Mouse (Mus musculus): ENCODE results near the gene Oscp1. TPM values are rescaled to one million over a fixed set of nuclear protein-coding genes. Genes with fewer than 3 reads are reported as not detected.

The Oscp1 gene
- polyA plus RNA-seq, 1 experiment from 2014 or later: 26.4 TPM

DNA sequence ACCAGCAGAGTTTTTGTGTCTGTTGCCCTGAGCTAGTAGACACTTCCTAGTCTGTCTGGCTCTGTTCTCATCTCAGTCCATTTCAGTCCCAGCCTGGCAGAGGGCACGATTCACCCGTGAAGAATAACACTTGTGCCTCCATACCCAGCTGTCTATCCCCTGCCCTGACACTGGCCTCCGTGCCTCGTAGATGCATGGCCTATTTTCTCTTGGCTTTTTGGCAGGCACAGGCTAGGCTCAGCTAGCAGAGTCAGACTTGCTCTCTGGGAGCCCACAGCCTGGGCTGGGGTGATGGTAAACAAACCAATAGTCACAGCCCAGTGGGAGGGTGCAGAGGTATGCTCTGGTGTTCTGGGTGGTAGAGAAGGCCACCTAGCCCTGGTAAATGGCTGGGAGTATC is 54.9 kb downstream of the Oscp1 start:
- Histone ChIP-seq H3K27ac (ENCODE audit: low read depth, low read length) (no peak overlapping the region), H3K4me1 (replicated peaks; ENCODE audit: control insufficient read depth, insufficient read depth, low read length) (peaks cover 12% of the 10 kb centered on the region), H3K9me3 (ENCODE audit: control insufficient read depth, low read length) (no peaks in the 10 kb centered on the region), H3K27me3 (ENCODE audit: control insufficient read depth, insufficient read depth, low read length) (no peaks in the 10 kb centered on the region), H3K36me3 (ENCODE audit: control insufficient read depth, insufficient read depth, low read length) (no peaks in the 10 kb centered on the region), H3K4me2 (replicated peaks; ENCODE audit: low read depth, low read length) (no peak overlapping the region), H3K4me3 (ENCODE audit: low read depth, low read length) (no peak overlapping the region), H3K9ac (ENCODE audit: low read depth, low read length) (no peak overlapping the region)
- DNase-seq (ENCODE audit: low spot score) (no peak), ATAC-seq (ENCODE audit: low FRiP score) (no peak)
- WGBS: 83% methylated on average over 4 of the region's 4 CpGs

DNA sequence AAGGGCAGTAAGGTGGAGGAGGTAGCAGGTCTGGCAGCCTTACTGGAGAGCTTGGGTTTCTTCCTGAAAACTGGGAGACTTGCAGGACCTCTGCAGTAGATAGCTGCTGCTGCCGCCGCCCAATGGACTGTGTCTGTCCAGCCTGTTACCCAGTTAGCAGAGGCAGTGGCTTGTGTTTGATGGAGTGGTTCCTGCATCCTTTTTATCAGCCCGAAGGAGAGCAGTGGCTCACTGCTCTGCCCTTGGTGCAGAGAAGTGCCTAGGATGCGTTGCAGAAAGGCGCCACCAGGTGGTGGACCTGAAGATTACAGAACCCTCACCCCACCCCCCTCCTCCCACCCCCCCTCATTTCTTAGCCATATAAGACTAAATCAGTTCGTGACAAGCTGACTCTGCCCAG is 55.6 kb downstream of the Oscp1 start:
- Histone ChIP-seq H3K27me3 (ENCODE audit: control insufficient read depth, insufficient read depth, low read length) (no peaks in the 10 kb centered on the region), H3K27ac (ENCODE audit: low read depth, low read length) (no peak overlapping the region), H3K4me1 (replicated peaks; ENCODE audit: control insufficient read depth, insufficient read depth, low read length) (peaks cover 12% of the 10 kb centered on the region), H3K4me3 (ENCODE audit: low read depth, low read length) (no peak overlapping the region), H3K9me3 (ENCODE audit: control insufficient read depth, low read length) (no peaks in the 10 kb centered on the region), H3K9ac (ENCODE audit: low read depth, low read length) (no peak overlapping the region), H3K4me2 (replicated peaks; ENCODE audit: low read depth, low read length) (no peak overlapping the region), H3K36me3 (ENCODE audit: control insufficient read depth, insufficient read depth, low read length) (no peaks in the 10 kb centered on the region)
- DNase-seq (ENCODE audit: low spot score): peak; percentile 67
- ATAC-seq (ENCODE audit: low FRiP score): no peak
- 25% methylated on average over 6 of the region's 6 CpGs for WGBS

DNA sequence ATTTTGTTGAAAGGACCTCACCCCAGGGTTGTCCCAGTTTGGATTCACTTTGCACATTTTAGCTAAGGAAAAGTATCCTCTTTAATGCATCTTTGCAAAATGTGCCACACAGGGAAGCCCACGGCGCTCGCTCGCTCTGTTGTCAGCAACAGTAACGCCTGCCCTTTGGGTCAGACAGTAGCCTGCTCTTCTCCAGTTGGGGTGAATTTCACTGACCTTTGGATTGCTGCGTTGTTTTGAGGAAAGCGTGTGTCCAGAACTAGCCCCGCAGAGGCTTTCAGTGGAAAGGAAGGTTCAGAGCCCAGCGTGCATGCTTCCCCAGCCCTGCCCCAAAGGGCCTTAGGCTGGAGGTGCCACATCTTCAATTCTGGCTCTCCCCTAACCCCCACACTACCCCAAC is 57.0 kb downstream of the Oscp1 start:
- Histone ChIP-seq H3K9ac (ENCODE audit: low read depth, low read length) (no peak overlapping the region), H3K4me1 (replicated peaks; ENCODE audit: control insufficient read depth, insufficient read depth, low read length) (peaks cover 11% of the 10 kb centered on the region), H3K4me3 (ENCODE audit: low read depth, low read length) (no peak overlapping the region), H3K4me2 (replicated peaks; ENCODE audit: low read depth, low read length) (no peak overlapping the region), H3K27ac (ENCODE audit: low read depth, low read length) (no peak overlapping the region), H3K27me3 (ENCODE audit: control insufficient read depth, insufficient read depth, low read length) (no peaks in the 10 kb centered on the region), H3K9me3 (ENCODE audit: control insufficient read depth, low read length) (no peaks in the 10 kb centered on the region), H3K36me3 (ENCODE audit: control insufficient read depth, insufficient read depth, low read length) (no peaks in the 10 kb centered on the region)
- 87% methylated on average over 9 of the region's 9 CpGs for WGBS
- ATAC-seq (ENCODE audit: low FRiP score) (no peak), DNase-seq (ENCODE audit: low spot score) (no peak)

DNA sequence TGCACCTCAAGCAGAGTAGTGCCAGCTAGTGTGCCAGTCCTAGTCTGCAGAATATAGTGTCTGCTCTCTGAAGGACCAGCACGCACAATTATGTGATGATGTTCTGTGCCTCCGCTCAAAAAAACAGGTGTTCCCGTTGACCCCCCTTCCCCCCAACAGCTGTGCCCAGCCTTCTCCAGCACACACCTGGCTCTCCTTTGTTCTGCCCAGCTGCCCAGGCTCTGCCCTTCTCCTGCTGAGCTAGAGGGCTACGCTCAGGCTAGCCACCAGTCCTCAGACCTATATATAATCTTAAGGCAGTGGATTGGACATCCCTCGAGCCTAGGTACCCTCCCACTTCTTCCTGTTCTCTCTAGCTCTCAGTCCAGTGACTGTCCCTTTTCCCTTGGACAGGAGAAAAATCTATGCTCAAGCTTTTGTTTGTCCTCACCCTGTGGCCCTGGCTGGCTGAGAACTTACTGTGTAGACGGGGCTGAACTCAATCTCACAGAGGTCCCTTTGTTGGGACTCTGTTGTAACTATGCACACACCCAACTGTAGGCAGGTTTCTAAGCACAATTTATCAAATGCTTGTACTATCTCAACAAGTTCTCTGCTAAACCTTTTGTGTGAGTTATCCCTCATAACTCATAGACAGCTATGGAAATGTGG is 57.6 kb downstream of the Oscp1 start:
- WGBS: 78% methylated on average over 6 of the region's 6 CpGs
- Histone ChIP-seq H3K9ac (ENCODE audit: low read depth, low read length) (no peak overlapping the region), H3K4me2 (replicated peaks; ENCODE audit: low read depth, low read length) (no peak overlapping the region), H3K4me1 (replicated peaks; ENCODE audit: control insufficient read depth, insufficient read depth, low read length) (peaks cover 6% of the 10 kb centered on the region), H3K4me3 (ENCODE audit: low read depth, low read length) (no peak overlapping the region), H3K9me3 (ENCODE audit: control insufficient read depth, low read length) (no peaks in the 10 kb centered on the region), H3K36me3 (ENCODE audit: control insufficient read depth, insufficient read depth, low read length) (no peaks in the 10 kb centered on the region), H3K27me3 (ENCODE audit: control insufficient read depth, insufficient read depth, low read length) (no peaks in the 10 kb centered on the region), H3K27ac (ENCODE audit: low read depth, low read length) (no peak overlapping the region)
- ATAC-seq (ENCODE audit: low FRiP score): no peak
- DNase-seq (ENCODE audit: low spot score): no peak

DNA sequence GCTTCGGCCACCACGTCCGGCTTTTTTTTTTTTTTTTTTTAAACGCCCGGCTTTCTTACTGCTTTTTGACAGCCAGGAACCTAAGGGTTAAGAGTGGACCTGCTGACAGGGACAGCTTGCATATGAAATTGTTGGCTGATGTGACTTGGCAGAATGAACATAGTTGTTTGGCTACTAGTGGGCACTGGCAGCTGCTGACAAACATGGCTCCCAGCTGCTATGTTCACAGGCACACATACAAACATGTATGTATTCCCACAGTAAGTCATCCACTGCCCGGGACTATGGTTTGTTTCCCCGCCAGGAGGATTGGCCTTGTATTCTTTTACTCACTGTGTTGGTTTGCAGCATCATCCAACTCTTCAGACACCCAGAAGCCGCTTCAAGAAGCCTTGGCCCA is 58.8 kb downstream of the Oscp1 start:
- H3K27me3 ChIP-seq (ENCODE audit: control insufficient read depth, insufficient read depth, low read length): no peaks in the 10 kb centered on the region
- no peak for ATAC-seq (ENCODE audit: low FRiP score)
- no peak overlapping the region for H3K4me2 ChIP-seq (replicated peaks; ENCODE audit: low read depth, low read length)
- 91% methylated on average over 8 of the region's 8 CpGs for WGBS
- H3K9me3 ChIP-seq (ENCODE audit: control insufficient read depth, low read length): no peaks in the 10 kb centered on the region
- DNase-seq (ENCODE audit: low spot score): no peak
- H3K4me3 ChIP-seq (ENCODE audit: low read depth, low read length): no peak overlapping the region
- H3K27ac ChIP-seq (ENCODE audit: low read depth, low read length): no peak overlapping the region
- 0 out of 2 replicates have a peak, but pooled peaks cover 2% of the 10 kb centered on the region for H3K4me1 ChIP-seq (replicated peaks; ENCODE audit: control insufficient read depth, insufficient read depth, low read length)
- H3K36me3 ChIP-seq (ENCODE audit: control insufficient read depth, insufficient read depth, low read length): no peaks in the 10 kb centered on the region
- H3K9ac ChIP-seq (ENCODE audit: low read depth, low read length): no peak overlapping the region

DNA sequence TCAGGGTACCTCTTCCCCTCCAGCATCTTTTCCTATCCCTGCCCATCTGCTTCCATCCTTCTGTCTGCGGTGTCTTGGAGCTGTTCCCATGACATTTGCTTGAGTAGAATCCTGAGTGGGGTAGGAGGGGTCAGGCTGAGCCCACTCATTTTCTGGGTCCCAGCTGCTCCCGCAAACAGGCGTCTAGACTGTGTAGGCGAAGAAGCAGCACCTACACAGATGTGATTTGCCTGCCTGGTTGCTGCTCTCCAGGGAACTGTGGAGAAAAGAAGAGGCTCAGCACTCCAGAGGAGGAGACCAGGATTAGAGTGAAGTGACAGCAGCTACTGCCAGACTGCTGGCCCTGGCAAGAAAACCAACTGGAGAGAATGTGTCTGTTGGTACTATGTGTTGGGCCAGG is 60.3 kb downstream of the Oscp1 start:
- H3K27ac ChIP-seq (ENCODE audit: low read depth, low read length): no peak overlapping the region
- H3K4me3 ChIP-seq (ENCODE audit: low read depth, low read length): no peak overlapping the region
- no peak overlapping the region for H3K4me2 ChIP-seq (replicated peaks; ENCODE audit: low read depth, low read length)
- no peak for DNase-seq (ENCODE audit: low spot score)
- 85% methylated on average over 4 of the region's 4 CpGs for WGBS
- no peaks in the 10 kb centered on the region for H3K9me3 ChIP-seq (ENCODE audit: control insufficient read depth, low read length)
- H3K4me1 ChIP-seq (replicated peaks; ENCODE audit: control insufficient read depth, insufficient read depth, low read length): 0 out of 2 replicates have a peak, but pooled peaks cover 2% of the 10 kb centered on the region
- no peaks in the 10 kb centered on the region for H3K27me3 ChIP-seq (ENCODE audit: control insufficient read depth, insufficient read depth, low read length)
- no peak for ATAC-seq (ENCODE audit: low FRiP score)
- no peaks in the 10 kb centered on the region for H3K36me3 ChIP-seq (ENCODE audit: control insufficient read depth, insufficient read depth, low read length)
- H3K9ac ChIP-seq (ENCODE audit: low read depth, low read length): no peak overlapping the region

DNA sequence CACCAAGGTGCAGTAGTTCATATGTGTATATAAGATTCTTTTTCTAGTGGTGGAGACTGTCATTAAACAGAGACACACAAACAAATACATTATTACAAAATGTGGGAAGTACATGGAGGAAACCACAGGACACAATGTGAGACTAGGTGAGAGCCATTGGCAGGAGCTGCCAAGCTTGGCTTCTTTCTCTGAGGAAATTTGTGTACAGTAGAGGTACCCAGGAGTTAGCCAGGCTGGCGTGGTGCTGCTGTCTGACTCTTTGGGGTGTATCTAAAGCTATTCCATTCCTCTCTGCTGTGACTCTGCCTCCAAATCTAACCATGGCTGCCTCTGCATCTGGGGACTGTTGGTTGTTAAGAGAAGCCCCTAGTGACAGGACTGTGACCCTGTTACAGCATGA is 60.7 kb downstream of the Oscp1 start:
- WGBS: 74% methylated on average over 1 of the region's 1 CpGs
- no peak for DNase-seq (ENCODE audit: low spot score)
- no peak overlapping the region for H3K4me3 ChIP-seq (ENCODE audit: low read depth, low read length)
- H3K9me3 ChIP-seq (ENCODE audit: control insufficient read depth, low read length): no peaks in the 10 kb centered on the region
- H3K4me2 ChIP-seq (replicated peaks; ENCODE audit: low read depth, low read length): no peak overlapping the region
- H3K4me1 ChIP-seq (replicated peaks; ENCODE audit: control insufficient read depth, insufficient read depth, low read length): no peaks in the 10 kb centered on the region
- H3K36me3 ChIP-seq (ENCODE audit: control insufficient read depth, insufficient read depth, low read length): no peaks in the 10 kb centered on the region
- H3K27me3 ChIP-seq (ENCODE audit: control insufficient read depth, insufficient read depth, low read length): no peaks in the 10 kb centered on the region
- no peak overlapping the region for H3K27ac ChIP-seq (ENCODE audit: low read depth, low read length)
- ATAC-seq (ENCODE audit: low FRiP score): no peak
- H3K9ac ChIP-seq (ENCODE audit: low read depth, low read length): no peak overlapping the region

DNA sequence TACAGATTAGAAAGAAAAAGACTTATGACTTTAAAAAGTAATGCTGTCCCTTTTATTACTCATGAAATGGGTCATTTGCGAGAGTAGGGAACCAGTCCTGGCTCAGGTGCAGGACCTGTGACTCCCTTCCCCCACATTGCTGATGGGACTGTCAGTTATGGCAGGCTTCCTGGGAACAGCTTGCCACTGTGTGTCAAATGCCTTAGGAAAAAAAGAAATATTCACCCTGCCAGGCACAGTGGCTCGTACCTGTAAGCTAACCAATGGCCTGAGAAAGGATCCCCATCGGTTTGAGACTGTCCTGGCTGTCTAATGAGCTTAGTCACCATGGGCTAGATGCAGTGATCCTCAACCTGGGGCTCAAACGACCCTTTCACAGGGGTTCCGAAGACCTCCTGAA is 61.7 kb downstream of the Oscp1 start:
- H3K36me3 ChIP-seq (ENCODE audit: control insufficient read depth, insufficient read depth, low read length): 0 out of 2 replicates have a peak, but pooled peaks cover 2% of the 10 kb centered on the region
- 87% methylated on average over 5 of the region's 5 CpGs for WGBS
- H3K9me3 ChIP-seq (ENCODE audit: control insufficient read depth, low read length): no peaks in the 10 kb centered on the region
- DNase-seq (ENCODE audit: low spot score) (no peak), ATAC-seq (ENCODE audit: low FRiP score) (no peak)
- H3K27ac ChIP-seq (ENCODE audit: low read depth, low read length): no peak overlapping the region
- no peaks in the 10 kb centered on the region for H3K27me3 ChIP-seq (ENCODE audit: control insufficient read depth, insufficient read depth, low read length)
- no peaks in the 10 kb centered on the region for H3K4me1 ChIP-seq (replicated peaks; ENCODE audit: control insufficient read depth, insufficient read depth, low read length)
- H3K9ac ChIP-seq (ENCODE audit: low read depth, low read length): no peak overlapping the region
- H3K4me3 ChIP-seq (ENCODE audit: low read depth, low read length): no peak overlapping the region
- H3K4me2 ChIP-seq (replicated peaks; ENCODE audit: low read depth, low read length): no peak overlapping the region

DNA sequence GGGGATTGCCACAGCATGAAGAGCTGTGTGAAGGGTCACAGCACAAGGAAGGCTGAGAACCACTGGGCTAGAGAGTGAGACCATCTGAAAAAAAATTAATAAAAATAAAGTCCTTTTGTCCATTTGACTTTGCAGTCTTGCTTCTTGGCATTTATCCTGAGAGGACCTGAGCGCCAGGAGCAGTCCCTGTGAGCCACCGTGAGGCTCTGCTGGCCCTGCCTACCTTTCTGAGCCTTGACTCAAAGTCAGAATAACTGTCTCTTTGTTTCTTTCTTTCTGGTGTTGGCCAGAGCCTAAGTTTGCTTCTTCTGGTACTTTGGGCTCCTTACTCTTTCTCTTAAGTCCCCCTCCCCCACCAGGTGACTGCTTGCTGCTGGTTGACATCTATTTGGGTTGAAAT is 62.1 kb downstream of the Oscp1 start:
- H3K4me2 ChIP-seq (replicated peaks; ENCODE audit: low read depth, low read length): no peak overlapping the region
- DNase-seq (ENCODE audit: low spot score) (no peak), ATAC-seq (ENCODE audit: low FRiP score) (no peak)
- no peak overlapping the region for H3K4me3 ChIP-seq (ENCODE audit: low read depth, low read length)
- H3K9me3 ChIP-seq (ENCODE audit: control insufficient read depth, low read length): no peaks in the 10 kb centered on the region
- H3K36me3 ChIP-seq (ENCODE audit: control insufficient read depth, insufficient read depth, low read length): 0 out of 2 replicates have a peak, but pooled peaks cover 2% of the 10 kb centered on the region
- H3K9ac ChIP-seq (ENCODE audit: low read depth, low read length): no peak overlapping the region
- WGBS: 94% methylated on average over 2 of the region's 2 CpGs
- no peaks in the 10 kb centered on the region for H3K27me3 ChIP-seq (ENCODE audit: control insufficient read depth, insufficient read depth, low read length)
- no peak overlapping the region for H3K27ac ChIP-seq (ENCODE audit: low read depth, low read length)
- no peaks in the 10 kb centered on the region for H3K4me1 ChIP-seq (replicated peaks; ENCODE audit: control insufficient read depth, insufficient read depth, low read length)

Data from hindbrain, embryonic 11.5 days (tissue).